22 mouse cellular contexts compared by ENCODE assay signal in genomic region chr14:8660359-8660758, GRCm38 (mm10). TPM values are rescaled to one million over a fixed set of nuclear protein-coding genes. Genes with fewer than 3 reads are reported as not detected.
DNase-seq lines count a peak whose midpoint lies in the region; ATAC-seq and TF ChIP-seq lines count a peak whose summit lies in the region.
"Had no signal": no experiment of that assay in that cellular context is flagged by ENCODE, and none has a peak within 500 bp of the region (broad histone marks: within the 10 kb centered on the region; RNA-seq: fewer than 3 reads in every experiment).

No protein-coding gene starts in this region.

- no peaks in the 10 kb centered on the region for H3K4me1 ChIP-seq in lung, postnatal 0 days (ENCODE audit: insufficient read depth, low read depth, low read length)
- H3K4me1 ChIP-seq in lung, adult 2 months (ENCODE audit: control insufficient read depth, insufficient read depth, low read length), result no peaks in the 10 kb centered on the region
- H3K4me1 ChIP-seq in intestine, embryonic 16.5 days (ENCODE audit: control insufficient read depth, insufficient read depth, low read length), result no peaks in the 10 kb centered on the region
- H3K4me1 ChIP-seq: embryonic facial prominence, embryonic 15.5 days; forebrain, embryonic 12.5 days had no signal

- no peak for TF ChIP-seq POLR2A in lung, adult 2 months (IDR thresholded peaks at IDR 0.05; ENCODE audit: borderline replicate concordance, extremely low read depth, low read depth, low read length)

- H3K4me3 ChIP-seq in lung, postnatal 0 days (ENCODE audit: low read depth, low read length), result no peak overlapping the region
- no peak overlapping the region for H3K4me3 ChIP-seq in lung, adult 2 months (replicated peaks; ENCODE audit: extremely low read depth, low read depth, low read length)
- H3K4me3 ChIP-seq in intestine, embryonic 16.5 days (ENCODE audit: low read length), result no peak overlapping the region
- H3K4me3 ChIP-seq: embryonic facial prominence, embryonic 13.5 days; embryonic facial prominence, embryonic 15.5 days; erythroblast, embryonic 14.5 days; forebrain, embryonic 10.5 days; forebrain, embryonic 12.5 days had no signal

- H3K36me3 ChIP-seq in lung, postnatal 0 days (ENCODE audit: insufficient read depth, low read length), result no peaks in the 10 kb centered on the region
- H3K36me3 ChIP-seq in intestine, embryonic 16.5 days (ENCODE audit: control insufficient read depth, insufficient read depth, low read length), result no peaks in the 10 kb centered on the region
- H3K36me3 ChIP-seq: embryonic facial prominence, embryonic 13.5 days; embryonic facial prominence, embryonic 15.5 days; forebrain, embryonic 12.5 days had no signal

- no peak overlapping the region for H3K4me2 ChIP-seq in lung, postnatal 0 days (replicated peaks; ENCODE audit: low read depth, low read length)
- no peak overlapping the region for H3K4me2 ChIP-seq in intestine, embryonic 16.5 days (ENCODE audit: low read depth, low read length)
- H3K4me2 ChIP-seq: embryonic facial prominence, embryonic 13.5 days; embryonic facial prominence, embryonic 15.5 days; forebrain, embryonic 12.5 days had no signal

- H3K9ac ChIP-seq in lung, postnatal 0 days (replicated peaks; ENCODE audit: low read depth), result no peak overlapping the region
- H3K9ac ChIP-seq in intestine, embryonic 16.5 days (ENCODE audit: low read depth, low read length), result no peak overlapping the region
- H3K9ac ChIP-seq: embryonic facial prominence, embryonic 13.5 days; embryonic facial prominence, embryonic 15.5 days; forebrain, embryonic 12.5 days had no signal

- TF ChIP-seq EP300 in lung, postnatal 0 days (IDR thresholded peaks at IDR 0.05), result peak; percentile 68; the same call in 1 of the 2 replicates

- DNase-seq in lung, adult 18-20 months, result peak; percentile 4 to 19
- no peak for DNase-seq in lung, postnatal 10 days
- DNase-seq in lung, postnatal 0 days (ENCODE audit: low spot score), result peak; percentile 89
- DNase-seq in lung, adult 2 months, result no peak
- DNase-seq in lung, postnatal 36 days, result peak; percentile 21
- DNase-seq: adrenal gland, adult 2 months; adrenal gland, postnatal 10 days; adrenal gland, postnatal 25 days; cerebellum, adult 11 months; cerebellum, adult 18-20 months; cerebellum, adult 8-10 months; cerebellum, adult 9-11 months; cerebellum, postnatal 14 days; cerebellum, postnatal 36 days; embryo, embryonic 11 days had no signal

- H3K27me3 ChIP-seq in lung, postnatal 0 days (replicated peaks; ENCODE audit: insufficient read depth, low read length), result no peaks in the 10 kb centered on the region
- no peaks in the 10 kb centered on the region for H3K27me3 ChIP-seq in intestine, embryonic 16.5 days (replicated peaks; ENCODE audit: control insufficient read depth, insufficient read depth, low read length)
- H3K27me3 ChIP-seq: embryonic facial prominence, embryonic 13.5 days; embryonic facial prominence, embryonic 15.5 days; forebrain, embryonic 12.5 days had no signal

- no peak overlapping the region for H3K27ac ChIP-seq in lung, postnatal 0 days (ENCODE audit: low read length)
- no peak overlapping the region for H3K27ac ChIP-seq in intestine, embryonic 16.5 days (ENCODE audit: low read length)
- H3K27ac ChIP-seq: embryonic facial prominence, embryonic 13.5 days; embryonic facial prominence, embryonic 15.5 days; forebrain, embryonic 10.5 days; forebrain, embryonic 12.5 days had no signal

- peak; percentile 97 for ATAC-seq in lung, postnatal 0 days
- ATAC-seq in intestine, embryonic 16.5 days, result no peak
- ATAC-seq: forebrain, embryonic 14.5 days had no signal

- TF ChIP-seq CTCF in lung, postnatal 0 days (IDR thresholded peaks at IDR 0.05), result no peak
- TF ChIP-seq CTCF in lung, adult 2 months (IDR thresholded peaks at IDR 0.05; ENCODE audit: insufficient read depth, low read length), result no peak

- H3K9me3 ChIP-seq in lung, postnatal 0 days (ENCODE audit: low read length), result no peaks in the 10 kb centered on the region
- H3K9me3 ChIP-seq in intestine, embryonic 16.5 days (ENCODE audit: control insufficient read depth, low read length), result no peaks in the 10 kb centered on the region
- H3K9me3 ChIP-seq: embryonic facial prominence, embryonic 13.5 days; embryonic facial prominence, embryonic 15.5 days; forebrain, embryonic 10.5 days; forebrain, embryonic 12.5 days had no signal

RNA-seq across cellular contexts. Expression of gene 4930452B06Rik, which starts 5.7 kb away (rescaled TPM):
- 2.9 and 3.4 TPM in 2 replicates for polyA plus RNA-seq in lung, postnatal 0 days (2015; fragmentation: Nextera tagmentation; extraction: Ambion mirVana)
- 1.1 and 1.7 TPM in 2 replicates for polyA plus RNA-seq in lung, adult 2 months (2012; rRNA removed)
- polyA plus RNA-seq in intestine, embryonic 16.5 days (2015; fragmentation: Nextera tagmentation; extraction: Ambion mirVana), result 4.9 and 5.2 TPM in 2 replicates
- polyA plus RNA-seq: erythroblast, embryonic 14.5 days had no signal

Comparison
In these comparisons a context has a peak if more than half of its experiments do, and no peak if none do; other contexts are left out.
1. DNase-seq: peak in lung, adult 18-20 months (2 of 2), lung, postnatal 0 days (single experiment) and lung, postnatal 36 days (single experiment); none in lung, postnatal 10 days (single experiment) and lung, adult 2 months (single experiment).